Mouse (Mus musculus) thymus, adult 2 months (tissue): ENCODE results near the gene Alkbh6.

Experiments used
- CTCF ChIP-seq: fragments of 200-500 bp; IDR thresholded peaks from 2 replicates; pipeline ENCODE4 v1.5.1; 2012; ENCODE audit warnings: mild to moderate bottlenecking, control low read depth, low read length, moderate library complexity, borderline replicate concordance; ENCODE audit not compliant: control insufficient read depth, poor library complexity, insufficient read depth; ENCODE audit errors: extremely low read depth
- POLR2A ChIP-seq: fragments of 200-500 bp; IDR thresholded peaks from 2 replicates; pipeline ENCODE4 v1.6.1; 2012; ENCODE audit warnings: mild to moderate bottlenecking, low read length, control low read depth, moderate library complexity; ENCODE audit not compliant: control insufficient read depth, poor library complexity, insufficient read depth; ENCODE audit errors: extremely low read depth

GRCm38 (mm10) chr7:30326427-30326826 lies 17.9 kb downstream of the Alkbh6 start:
- TF ChIP-seq CTCF (no peak), POLR2A (no peak)
